Mouse (Mus musculus) lung, embryonic 15.5 days (tissue): ENCODE data around the gene Hspbp1. TPM values are rescaled to one million over a fixed set of nuclear protein-coding genes. Genes with fewer than 3 reads are reported as not detected.
A peak's percentile ranks its signal among the peaks of the same experiment; 100 is the strongest.

ENCODE experiments used
- ATAC-seq: fragments of 200-750 bp; cut with Nextera tagmentation; 2 replicates; pipeline ENCODE4 v1.8.0; 2017; ENCODE audit warnings: moderate number of reproducible peaks, borderline replicate concordance; ENCODE audit not compliant: low FRiP score, low TSS enrichment; ENCODE audit errors: extremely low read depth
- H3K27ac ChIP-seq: fragments of 300-500 bp; sonication (generic); 2 replicates; pipeline ENCODE4 v1.5.1; 2015; ENCODE audit warnings: moderate library complexity, mild to moderate bottlenecking, inconsistent platforms
- H3K27me3 ChIP-seq: fragments of 300-500 bp; sonication (generic); 2 replicates; pipeline ENCODE4 v1.6.1; 2015; ENCODE audit warnings: inconsistent platforms
- H3K36me3 ChIP-seq: fragments of 300-500 bp; sonication (generic); 2 replicates; pipeline ENCODE4 v1.6.1; 2015; ENCODE audit warnings: inconsistent platforms
- H3K4me1 ChIP-seq: fragments of 300-500 bp; sonication (generic); 2 replicates; pipeline ENCODE4 v1.6.1; 2015; ENCODE audit warnings: inconsistent platforms
- H3K4me2 ChIP-seq: fragments of 300-500 bp; sonication (generic); 2 replicates; pipeline ENCODE4 v1.6.1; 2015; ENCODE audit warnings: inconsistent platforms, mild to moderate bottlenecking, moderate library complexity
- H3K4me3 ChIP-seq: fragments of 300-500 bp; sonication (generic); 2 replicates; pipeline ENCODE4 v1.5.1; 2015; ENCODE audit warnings: mild to moderate bottlenecking, inconsistent platforms
- H3K9ac ChIP-seq: fragments of 300-500 bp; sonication (generic); 2 replicates; pipeline ENCODE4 v1.6.1; 2015; ENCODE audit warnings: inconsistent platforms
- H3K9me3 ChIP-seq: fragments of 300-500 bp; sonication (generic); 2 replicates; pipeline ENCODE4 v1.6.1; 2016; ENCODE audit warnings: inconsistent platforms
- WGBS: fragments of 180-500 bp; shearing (Covaris S2); methylation state at CpG from one replicate; pipeline ENCODE4 v1.1.7; 2015; 5-methylcytosine and 5-hydroxymethylcytosine counted together
- polyA plus RNA-seq: library from polyadenylated mRNA; unstranded; fragments of >200 nt; fragmentation: Nextera tagmentation; extraction: Ambion mirVana; gene quantifications from 2 replicates; pipeline ENCODE4 v1.2.1, GENCODE M21; 2015

Hspbp1 gene
- polyA plus RNA-seq, 1 experiment from 2014 or later, result 99.4 TPM

DNA sequence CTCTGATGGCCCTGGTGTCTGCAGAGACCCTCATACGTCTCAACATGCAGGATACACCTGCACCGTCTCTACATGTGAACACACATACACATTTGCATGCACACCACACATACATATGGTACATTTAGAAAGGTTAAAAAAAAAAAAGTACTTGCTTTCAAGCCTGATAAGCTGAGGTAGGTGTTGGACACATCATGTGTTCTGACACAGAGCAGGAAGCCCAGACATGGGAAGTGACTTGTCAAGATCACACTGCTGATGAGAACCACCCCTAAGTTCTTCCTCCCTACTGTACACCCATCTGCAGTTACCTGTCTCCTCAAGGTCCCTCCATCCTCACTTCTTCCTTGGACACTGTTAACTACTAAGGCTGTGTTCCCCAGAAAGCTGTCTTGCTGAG is 58.9 kb downstream of the Hspbp1 start:
- H3K4me2 ChIP-seq, result no peak overlapping the region
- peaks cover 16% of the 10 kb centered on the region; the same call in 1 of the 2 replicates for H3K36me3 ChIP-seq
- no peaks in the 10 kb centered on the region for H3K27me3 ChIP-seq
- no peaks in the 10 kb centered on the region for H3K4me1 ChIP-seq
- no peak overlapping the region for H3K27ac ChIP-seq
- no peaks in the 10 kb centered on the region for H3K9me3 ChIP-seq
- no peak for ATAC-seq
- H3K4me3 ChIP-seq, result no peak overlapping the region
- no peak overlapping the region for H3K9ac ChIP-seq
- 84% methylated on average over 2 of the region's 2 CpGs for WGBS

DNA sequence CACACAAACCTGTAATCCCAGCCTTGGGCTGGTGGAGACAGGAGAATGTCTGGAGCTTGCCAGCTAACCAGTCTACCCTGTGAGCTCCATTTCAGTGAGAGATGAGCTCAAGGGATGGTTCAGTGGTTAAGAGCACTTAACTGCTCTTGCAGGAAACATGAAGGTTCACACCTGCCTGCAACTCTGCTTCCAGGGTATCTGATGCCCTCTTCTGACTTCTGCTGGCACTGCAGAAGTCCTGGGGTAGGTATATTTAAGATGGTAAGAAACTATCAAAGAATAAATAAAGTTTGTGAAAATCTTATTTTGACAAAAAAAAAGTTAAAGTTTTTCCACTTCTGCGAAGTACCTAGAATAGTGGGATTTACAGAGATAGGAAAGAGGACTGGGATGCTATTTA is 60.5 kb downstream of the Hspbp1 start:
- WGBS, result 29% methylated on average over 1 of the region's 1 CpGs
- no peaks in the 10 kb centered on the region for H3K27me3 ChIP-seq

DNA sequence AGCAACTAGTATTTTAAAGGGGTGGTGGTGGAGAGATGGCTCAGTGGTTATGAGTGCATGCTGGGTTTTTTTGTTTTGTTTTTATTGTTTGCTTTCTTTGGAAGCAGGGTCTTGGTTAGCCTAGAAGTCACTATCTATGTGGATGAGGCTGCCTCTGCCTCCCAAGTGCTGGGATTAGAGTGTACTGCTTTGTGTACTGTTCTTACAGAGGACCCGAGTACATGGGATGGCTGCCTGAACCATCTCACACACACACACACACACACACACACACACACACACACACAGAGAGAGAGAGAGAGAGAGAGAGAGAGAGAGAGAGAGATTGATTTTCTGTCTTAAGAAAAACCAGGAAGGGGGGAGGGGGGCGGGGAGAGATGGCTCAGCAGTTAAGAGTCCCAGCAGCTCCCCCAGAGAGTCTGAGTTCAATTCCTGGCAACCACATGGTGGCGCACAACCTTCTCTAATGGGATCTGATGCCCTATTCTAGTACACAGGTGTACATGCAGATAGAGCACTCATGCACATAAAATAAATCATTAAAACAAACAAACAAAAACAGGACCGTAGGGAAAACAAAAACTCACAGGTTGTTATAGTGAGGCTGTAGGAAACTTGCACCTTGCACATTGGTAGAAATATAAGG is 61.2 kb downstream of the Hspbp1 start:
- 0 out of 2 replicates have a peak, but pooled peaks have one; percentile 16 for ATAC-seq
- no peaks in the 10 kb centered on the region for H3K4me1 ChIP-seq
- H3K4me2 ChIP-seq, result no peak overlapping the region
- H3K36me3 ChIP-seq, result peaks cover 5% of the 10 kb centered on the region; the same call in 1 of the 2 replicates
- H3K9ac ChIP-seq, result no peak overlapping the region
- no peak overlapping the region for H3K27ac ChIP-seq
- no peaks in the 10 kb centered on the region for H3K9me3 ChIP-seq
- H3K4me3 ChIP-seq, result no peak overlapping the region
- H3K27me3 ChIP-seq, result no peaks in the 10 kb centered on the region
- 23% methylated on average over 4 of the region's 4 CpGs for WGBS

More for the DNA sequence above, 60.5 kb downstream of the Hspbp1 start:
- peaks cover 10% of the 10 kb centered on the region; the same call in 1 of the 2 replicates for H3K36me3 ChIP-seq
- H3K9ac ChIP-seq, result no peak overlapping the region
- H3K4me3 ChIP-seq, result no peak overlapping the region
- H3K9me3 ChIP-seq, result no peaks in the 10 kb centered on the region
- no peak for ATAC-seq
- no peak overlapping the region for H3K4me2 ChIP-seq
- H3K27ac ChIP-seq, result no peak overlapping the region
- no peaks in the 10 kb centered on the region for H3K4me1 ChIP-seq

DNA sequence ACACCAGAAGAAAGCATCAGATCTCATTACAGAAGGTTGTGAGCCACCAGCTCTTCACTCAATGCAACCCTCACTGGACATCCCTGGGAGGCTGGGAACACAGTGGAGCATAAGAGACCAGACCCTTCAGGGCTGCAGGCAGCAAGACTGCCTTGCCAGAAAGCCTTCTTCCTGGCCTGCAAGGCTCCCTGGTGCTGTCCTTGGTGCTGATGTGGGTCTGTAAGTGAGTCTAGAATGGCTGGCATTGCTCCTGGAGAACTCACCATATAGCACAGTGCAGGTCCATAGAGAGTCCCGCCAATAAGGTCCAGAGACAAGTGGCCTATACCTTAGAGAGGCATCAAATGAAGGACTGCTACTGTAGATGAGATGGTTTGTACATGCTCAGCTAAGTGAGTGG is 64.9 kb downstream of the Hspbp1 start:
- Histone ChIP-seq H3K27me3 (no peaks in the 10 kb centered on the region), H3K4me1 (no peaks in the 10 kb centered on the region), H3K9ac (no peak overlapping the region), H3K9me3 (no peaks in the 10 kb centered on the region), H3K27ac (no peak overlapping the region), H3K4me3 (no peak overlapping the region), H3K36me3 (no peaks in the 10 kb centered on the region), H3K4me2 (no peak overlapping the region)
- WGBS, result 31% methylated on average over 1 of the region's 1 CpGs
- ATAC-seq, result no peak

DNA sequence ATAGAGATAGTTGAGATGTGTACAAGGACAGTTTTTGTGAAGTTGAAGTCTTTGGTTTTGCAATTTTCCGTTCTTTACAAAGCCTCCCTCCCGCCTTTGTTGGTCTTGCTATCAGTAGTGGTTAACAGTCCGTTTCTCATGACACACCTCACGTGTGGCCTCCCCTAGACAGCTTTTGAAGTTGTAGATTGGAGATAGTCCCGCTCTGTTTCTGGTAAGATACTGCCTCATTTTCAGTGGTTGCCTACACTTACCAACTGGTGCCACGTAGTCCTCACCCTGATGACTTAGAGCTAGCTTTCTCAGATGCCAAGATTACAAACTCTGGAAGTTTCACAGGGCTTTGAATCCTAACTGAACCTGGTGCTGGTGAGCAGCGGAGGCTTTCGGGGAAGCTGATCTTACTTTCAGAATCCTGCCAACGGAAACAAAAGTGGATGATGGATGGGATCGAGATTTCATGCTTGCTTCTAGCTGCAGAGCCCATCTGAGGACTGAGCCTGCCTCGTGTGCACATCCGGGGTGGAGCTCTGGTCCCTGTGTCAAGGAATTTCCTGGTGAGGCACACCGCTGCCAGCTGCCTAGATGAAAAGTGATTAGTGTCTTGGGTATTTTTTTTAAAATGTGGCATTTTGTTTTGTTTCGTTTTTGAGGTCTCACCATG is 71.0 kb downstream of the Hspbp1 start:
- Histone ChIP-seq H3K4me2 (no peak overlapping the region), H3K27ac (no peak overlapping the region), H3K9me3 (no peaks in the 10 kb centered on the region), H3K36me3 (no peaks in the 10 kb centered on the region), H3K27me3 (no peaks in the 10 kb centered on the region), H3K4me1 (no peaks in the 10 kb centered on the region), H3K9ac (no peak overlapping the region), H3K4me3 (no peak overlapping the region)
- no peak for ATAC-seq
- 51% methylated on average over 14 of the region's 14 CpGs for WGBS

DNA sequence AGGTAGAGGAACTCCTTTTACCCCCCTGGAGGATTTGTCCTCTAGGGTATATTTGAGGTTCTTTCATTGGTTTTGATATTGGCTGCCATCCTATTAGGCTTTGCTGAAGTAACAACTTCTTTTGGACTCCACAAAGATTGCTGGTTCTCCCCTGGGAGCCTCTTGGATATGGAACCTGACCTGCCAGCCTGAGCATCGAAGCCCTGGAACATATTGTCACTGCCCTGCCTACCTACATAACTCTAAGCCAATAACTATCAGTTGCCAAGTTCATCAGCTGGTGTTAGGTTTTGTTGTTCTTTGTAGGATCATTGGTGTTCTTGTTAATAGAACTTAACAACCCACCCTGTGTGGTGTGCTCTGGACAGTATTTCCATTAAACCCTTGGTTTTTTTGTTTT is 71.9 kb downstream of the Hspbp1 start:
- no peak for ATAC-seq

DNA sequence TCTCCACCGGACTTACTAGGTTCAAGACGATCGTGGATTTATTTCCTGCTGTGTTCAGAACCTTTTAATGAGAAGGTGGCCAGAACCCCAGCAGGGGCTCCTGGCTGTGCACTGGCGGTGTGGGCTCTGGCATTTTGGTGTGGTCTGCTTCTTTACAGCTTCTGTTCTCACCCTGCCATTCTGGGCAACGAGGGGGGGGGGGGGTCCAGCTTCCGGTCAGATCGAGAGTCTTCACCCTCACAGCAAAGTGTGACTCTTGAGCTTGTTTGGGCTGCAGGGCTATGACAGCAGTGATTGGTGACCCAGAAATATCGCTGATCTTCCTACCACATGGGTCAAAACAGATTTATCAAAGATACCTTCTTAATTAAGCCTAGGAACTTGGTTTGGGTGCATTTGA is 72.5 kb downstream of the Hspbp1 start:
- Histone ChIP-seq H3K36me3 (no peaks in the 10 kb centered on the region), H3K27me3 (no peaks in the 10 kb centered on the region), H3K27ac (no peak overlapping the region), H3K4me2 (no peak overlapping the region), H3K9me3 (no peaks in the 10 kb centered on the region), H3K9ac (no peak overlapping the region), H3K4me3 (no peak overlapping the region), H3K4me1 (no peaks in the 10 kb centered on the region)
- ATAC-seq, result no peak
- WGBS, result 49% methylated on average over 8 of the region's 8 CpGs

More for the DNA sequence above, 71.9 kb downstream of the Hspbp1 start:
- no peaks in the 10 kb centered on the region for H3K27me3 ChIP-seq
- H3K4me3 ChIP-seq, result no peak overlapping the region
- 70% methylated on average over 1 of the region's 1 CpGs for WGBS
- H3K4me1 ChIP-seq, result no peaks in the 10 kb centered on the region
- no peak overlapping the region for H3K27ac ChIP-seq
- H3K9me3 ChIP-seq, result no peaks in the 10 kb centered on the region
- H3K9ac ChIP-seq, result no peak overlapping the region
- no peak overlapping the region for H3K4me2 ChIP-seq
- no peaks in the 10 kb centered on the region for H3K36me3 ChIP-seq

DNA sequence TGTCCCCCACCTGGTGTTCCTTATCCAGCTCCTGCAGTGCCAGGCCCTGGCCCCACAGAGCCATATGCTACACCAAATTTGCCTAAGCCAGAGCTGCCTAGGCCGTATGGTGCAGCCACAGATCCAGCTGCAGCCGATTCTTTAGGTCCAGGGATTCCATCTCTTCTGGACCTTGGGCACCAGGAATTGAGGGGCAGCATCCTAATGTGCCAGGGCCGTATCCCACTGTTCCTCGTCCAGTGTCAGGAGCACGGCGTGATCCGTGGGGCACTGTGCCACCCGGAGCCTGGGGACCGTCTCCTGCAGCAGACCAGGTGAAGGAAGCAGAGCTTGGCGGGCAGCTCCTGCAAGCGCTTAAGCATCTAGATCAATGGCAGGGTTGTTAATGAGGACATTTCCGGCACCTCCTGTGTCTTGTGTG is 72.9 kb downstream of the Hspbp1 start:
- H3K27me3 ChIP-seq, result no peaks in the 10 kb centered on the region
- no peak overlapping the region for H3K4me2 ChIP-seq
- H3K36me3 ChIP-seq, result no peaks in the 10 kb centered on the region
- H3K9ac ChIP-seq, result no peak overlapping the region
- H3K9me3 ChIP-seq, result no peaks in the 10 kb centered on the region
- H3K27ac ChIP-seq, result no peak overlapping the region
- no peaks in the 10 kb centered on the region for H3K4me1 ChIP-seq
- H3K4me3 ChIP-seq, result no peak overlapping the region
- WGBS, result 74% methylated on average over 12 of the region's 12 CpGs
- no peak for ATAC-seq

DNA sequence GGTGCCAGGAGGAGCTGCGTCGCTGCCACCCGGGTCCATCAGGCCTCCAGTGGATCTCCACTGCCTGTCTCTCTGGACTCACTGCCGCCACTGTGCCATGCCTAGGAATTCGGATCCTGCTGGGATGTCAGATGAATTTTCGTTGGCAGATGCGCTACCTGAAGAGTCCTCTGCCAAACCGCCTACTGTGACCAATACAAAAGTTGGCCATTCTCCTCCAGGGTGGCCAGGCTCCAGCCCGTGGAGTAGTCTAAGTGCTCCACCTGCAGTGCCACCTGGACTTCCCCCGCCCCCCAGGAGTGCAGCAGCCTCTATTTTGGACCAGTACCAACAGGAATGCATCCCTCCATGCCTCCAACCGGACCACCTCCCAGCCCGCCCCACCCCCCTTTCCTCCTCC is 73.4 kb downstream of the Hspbp1 start:
- Histone ChIP-seq H3K36me3 (no peaks in the 10 kb centered on the region), H3K27me3 (no peaks in the 10 kb centered on the region), H3K4me1 (no peaks in the 10 kb centered on the region), H3K4me2 (no peak overlapping the region), H3K27ac (no peak overlapping the region), H3K9ac (no peak overlapping the region), H3K9me3 (no peaks in the 10 kb centered on the region), H3K4me3 (no peak overlapping the region)
- ATAC-seq, result no peak
- WGBS, result 74% methylated on average over 12 of the region's 12 CpGs

Other genes starting within 250 kb of the Hspbp1 start
- gene Rdh13, start 239.4 kb downstream of the Hspbp1 start, polyA plus RNA-seq, result 20.9 and 22.1 TPM in 2 replicates
- gene Eps8l1, start 224.4 kb downstream of the Hspbp1 start, polyA plus RNA-seq, result 14.1 and 15.5 TPM in 2 replicates
- 41.6 and 49.0 TPM in 2 replicates for gene Ppp1r12c, start 183.4 kb downstream of the Hspbp1 start, polyA plus RNA-seq
- gene Tnnt1, start 168.7 kb downstream of the Hspbp1 start, polyA plus RNA-seq, result 13.4 and 23.1 TPM in 2 replicates
- 79.8 and 114 TPM in 2 replicates for gene Tnni3, start 160.8 kb downstream of the Hspbp1 start, polyA plus RNA-seq
- 2.9 and 3.2 TPM in 2 replicates for gene Dnaaf3, start 152.6 kb downstream of the Hspbp1 start, polyA plus RNA-seq
- gene Syt5, start 137.5 kb downstream of the Hspbp1 start, polyA plus RNA-seq, result 4.8 and 5.7 TPM in 2 replicates
- gene Ptprh, start 81.0 kb downstream of the Hspbp1 start, polyA plus RNA-seq, result not detected in 2 replicates
- 0.76 and 1.00 TPM in 2 replicates for gene Tmem86b, start 53.6 kb downstream of the Hspbp1 start, polyA plus RNA-seq
- 9.0 and 9.2 TPM in 2 replicates for gene Ppp6r1, start 26.0 kb downstream of the Hspbp1 start, polyA plus RNA-seq
- 0.87 and 1.1 TPM in 2 replicates for gene Brsk1, start 5.5 kb upstream of the Hspbp1 start, polyA plus RNA-seq
- 0.07 and 0.10 TPM in 2 replicates for gene Tmem150b, start 40.2 kb upstream of the Hspbp1 start, polyA plus RNA-seq
- 53.9 and 60.3 TPM in 2 replicates for gene Kmt5c, start 55.0 kb upstream of the Hspbp1 start, polyA plus RNA-seq
- gene Cox6b2, start 68.0 kb upstream of the Hspbp1 start, polyA plus RNA-seq, result 62.9 and 64.1 TPM in 2 replicates
- gene Fam71e2, start 86.2 kb upstream of the Hspbp1 start, polyA plus RNA-seq, result not detected in 2 replicates
- 0.19 and 0.26 TPM in 2 replicates for gene Il11, start 97.8 kb upstream of the Hspbp1 start, polyA plus RNA-seq
- 0.57 and 0.76 TPM in 2 replicates for gene Tmem190, start 97.9 kb upstream of the Hspbp1 start, polyA plus RNA-seq
- 20.8 and 21.4 TPM in 2 replicates for gene Tmem238, start 104.6 kb upstream of the Hspbp1 start, polyA plus RNA-seq
- gene Rpl28, start 107.8 kb upstream of the Hspbp1 start, polyA plus RNA-seq, result 314 and 334 TPM in 2 replicates
- 409 and 411 TPM in 2 replicates for gene Ube2s, start 127.5 kb upstream of the Hspbp1 start, polyA plus RNA-seq
- gene Shisa7, start 159.6 kb upstream of the Hspbp1 start, polyA plus RNA-seq, result 0.94 and 1.3 TPM in 2 replicates
- 10.6 and 12.3 TPM in 2 replicates for gene Isoc2b, start 185.2 kb upstream of the Hspbp1 start, polyA plus RNA-seq
- 0.63 and 0.81 TPM in 2 replicates for gene Isoc2a, start 192.1 kb upstream of the Hspbp1 start, polyA plus RNA-seq
- 0.16 TPM in 1 of 2 replicates, not detected in the other for gene Gm36210, start 221.4 kb upstream of the Hspbp1 start, polyA plus RNA-seq
- 3.2 and 3.4 TPM in 2 replicates for gene Zfp628, start 230.1 kb upstream of the Hspbp1 start, polyA plus RNA-seq
- 2.8 and 3.7 TPM in 2 replicates for gene Nat14, start 237.0 kb upstream of the Hspbp1 start, polyA plus RNA-seq
- gene Ssc5d, start 240.7 kb upstream of the Hspbp1 start, polyA plus RNA-seq, result 1.6 and 2.2 TPM in 2 replicates